In the genomic region with DNA sequence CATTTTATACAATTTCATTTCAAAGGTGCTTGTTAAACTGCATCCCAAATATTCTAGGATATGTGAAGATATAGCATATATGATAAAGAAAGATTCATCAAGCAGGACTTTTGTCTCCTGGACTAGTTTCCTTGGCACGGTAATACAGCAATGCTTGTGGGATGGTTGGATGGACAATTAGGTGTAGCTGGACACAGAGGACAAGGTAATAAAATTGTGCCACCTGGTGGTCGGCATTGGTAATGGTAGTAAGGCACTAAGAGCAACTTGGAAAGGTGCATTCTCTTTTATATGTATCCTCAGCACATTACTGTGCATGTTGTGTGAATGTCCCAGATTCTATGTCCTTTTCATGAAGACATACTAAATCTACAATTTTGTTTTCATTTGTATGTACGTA, we compare ENCODE assay signal across 9 mouse cellular contexts. TPM values are rescaled to one million over a fixed set of nuclear protein-coding genes. Genes with fewer than 3 reads are reported as not detected.
DNase-seq lines count a peak whose midpoint lies in the region; ATAC-seq lines count a peak whose summit lies in the region.
"Had no signal": no experiment of that assay in that cellular context is flagged by ENCODE, and none has a peak within 500 bp of the region (broad histone marks: within the 10 kb centered on the region; RNA-seq: fewer than 3 reads in every experiment).

No protein-coding gene starts in this region.

- no peak overlapping the region for H3K27ac ChIP-seq in lung, embryonic 15.5 days

- no peak overlapping the region for H3K4me3 ChIP-seq in lung, embryonic 15.5 days

- 27% methylated on average over 3 of the region's 3 CpGs for WGBS in lung, embryonic 15.5 days

- H3K4me2 ChIP-seq in lung, embryonic 15.5 days, result no peak overlapping the region

- DNase-seq in CD4-positive helper T cell, adult 2 months (ENCODE audit: low read depth, low spot score), result peak; percentile 36
- peak; percentile 60 for DNase-seq in adrenal gland, adult 2 months
- DNase-seq in embryo, embryonic 11 days, result peak; percentile 81
- DNase-seq in heart, postnatal 10 days, result peak; percentile 68 to 84
- peak; percentile 23 to 85 for DNase-seq in layer of hippocampus, adult 18-20 months (ENCODE audit: low spot score in 2 of 2)
- DNase-seq in ovary, postnatal 10 days (ENCODE audit: low spot score), result peak; percentile 52
- peak; percentile 33 for DNase-seq in urinary bladder, postnatal 10 days (ENCODE audit: low spot score)

- no peak overlapping the region for H3K9ac ChIP-seq in lung, embryonic 15.5 days

- no peaks in the 10 kb centered on the region for H3K4me1 ChIP-seq in lung, embryonic 15.5 days

- H3K36me3 ChIP-seq in lung, embryonic 15.5 days, result no peaks in the 10 kb centered on the region

- no peaks in the 10 kb centered on the region for H3K27me3 ChIP-seq in lung, embryonic 15.5 days

- H3K9me3 ChIP-seq in lung, embryonic 15.5 days, result no peaks in the 10 kb centered on the region

- ATAC-seq in lung, embryonic 15.5 days (ENCODE audit: borderline replicate concordance, extremely low read depth, low FRiP score, low TSS enrichment), result 0 out of 2 replicates have a peak, but pooled peaks have one; percentile 52

- intact Hi-C loops in heart, postnatal 10 days (cut with DNase I), result loop anchor here (1.0 to 5.0 kb wide), 4 partner anchors 152 to 866 kb away; no protein-coding TSS in a partner anchor

RNA-seq across cellular contexts. Expression of gene Dhrs9, which starts 47.9 kb away (rescaled TPM):
- 1 to 10 TPM; 3.0 to 4.8 TPM for total RNA-seq in adrenal gland, adult 2 months (2021)
- polyA plus RNA-seq in adrenal gland, adult 2 months (2012; rRNA removed), result 0.08 and 0.23 TPM in 2 replicates
- 1 to 10 TPM in 1 of 2 experiments, under 1 TPM in 1; 0.60 to 4.0 TPM for total RNA-seq in heart, postnatal 10 days (2021)
- total RNA-seq in layer of hippocampus, adult 18-20 months (2021), result not detected
- polyA plus RNA-seq in lung, embryonic 15.5 days (2015; fragmentation: Nextera tagmentation; extraction: Ambion mirVana), result not detected in 2 replicates
- total RNA-seq: gastrocnemius, postnatal 36 days had no signal
